Mouse (Mus musculus): ENCODE measurements around the gene Slc25a39.
"Not testable (repeated sequence)": the region's sequence is repeated elsewhere in the genome, so short reads cannot be mapped to it uniquely, and the experiment has no call there.

The Slc25a39 gene

DNA sequence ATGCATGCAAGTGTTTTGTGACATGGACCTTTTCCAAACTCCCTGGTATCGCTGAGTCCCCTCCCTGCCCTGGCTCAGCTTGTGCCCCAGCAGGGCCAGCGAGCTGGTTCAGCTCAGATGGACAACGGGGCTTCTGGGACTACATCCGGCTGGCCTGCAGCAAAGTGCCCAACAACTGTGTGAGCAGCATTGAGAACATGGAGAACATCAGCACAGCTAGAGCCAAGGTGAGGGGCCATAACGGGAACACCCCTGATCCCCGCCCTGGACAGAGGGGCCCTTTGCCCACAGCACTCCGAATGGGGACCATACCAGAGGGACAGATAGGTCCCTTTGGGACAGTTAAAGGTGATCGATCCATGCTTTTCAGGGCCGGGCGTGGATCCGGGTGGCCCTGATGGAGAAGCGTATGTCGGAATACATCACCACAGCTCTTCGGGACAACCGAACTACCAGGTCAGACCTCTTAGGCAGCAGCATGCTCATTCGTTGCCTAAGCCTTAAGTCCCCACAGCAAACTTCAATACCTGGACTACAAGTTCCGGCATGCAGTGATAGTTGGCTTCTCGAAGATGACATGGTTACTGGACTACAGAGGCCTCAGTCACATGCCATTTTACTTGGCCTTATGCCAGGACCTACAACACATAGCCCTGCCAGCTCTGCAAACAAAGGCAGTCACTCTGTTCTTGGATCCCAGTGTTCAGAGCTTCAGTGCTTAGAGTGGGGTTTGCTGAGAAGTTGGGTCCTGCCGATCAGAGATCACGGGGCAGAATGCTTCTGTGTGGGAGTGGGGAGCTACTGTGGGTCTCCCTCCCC is 9.5 kb downstream of the Slc25a39 start:
- in situ Hi-C loops (cut with MboI; ENCODE audit: low sequenced_read_pairs): no loop called here

DNA sequence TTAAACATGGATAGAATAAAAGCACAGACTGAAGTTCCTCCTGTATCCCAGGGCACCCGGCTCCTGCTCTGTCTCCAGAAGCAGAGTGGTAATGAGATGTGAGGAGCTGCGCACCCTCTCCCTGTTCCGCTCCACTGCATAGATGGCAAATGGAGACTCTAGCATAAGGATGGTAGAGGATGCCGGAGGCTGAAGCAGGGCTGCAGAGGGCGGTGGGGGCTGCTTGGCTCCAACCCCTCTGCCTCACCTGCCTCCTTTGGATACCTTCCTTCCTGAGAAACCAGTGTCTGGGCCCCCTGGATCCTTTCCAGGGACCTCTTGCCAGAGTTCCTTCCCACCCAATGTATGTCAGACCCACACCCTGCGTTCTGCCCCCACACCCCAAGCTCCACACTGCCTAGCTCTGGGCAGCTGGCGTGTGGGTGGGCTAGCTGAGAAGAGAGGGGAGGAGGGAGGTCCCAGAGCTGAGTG is 11.0 kb downstream of the Slc25a39 start:
- in situ Hi-C loops (cut with MboI; ENCODE audit: low sequenced_read_pairs): no loop called here

- in situ Hi-C loops (cut with MboI; ENCODE audit: low sequenced_read_pairs): no loop called here
Measured at GRCm38 (mm10) chr11:102396263-102396662, 11.5 kb downstream of the Slc25a39 start.

DNA sequence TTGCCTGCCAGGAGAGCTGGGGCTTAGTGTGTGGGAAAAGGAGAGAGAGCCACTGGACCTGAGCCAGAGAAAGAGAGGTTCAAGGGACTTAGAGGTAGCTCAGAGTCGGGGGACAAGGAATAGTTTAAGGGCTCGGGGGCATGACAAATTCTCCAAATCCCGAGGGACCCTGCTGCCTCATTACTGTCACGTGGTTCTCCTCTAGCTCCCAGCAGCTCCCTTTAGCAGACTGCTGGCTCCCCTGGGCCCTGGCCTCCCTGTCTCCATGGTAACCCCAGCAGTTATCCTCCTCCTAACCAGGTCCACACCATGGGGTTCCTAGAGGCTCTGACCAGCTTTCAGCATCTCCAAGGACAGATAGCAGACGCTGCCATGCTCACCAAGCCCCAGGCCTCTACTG is 12.5 kb downstream of the Slc25a39 start:
- in situ Hi-C loops (cut with MboI; ENCODE audit: low sequenced_read_pairs): no loop called here

- in situ Hi-C loops (cut with MboI; ENCODE audit: low sequenced_read_pairs): no loop called here
Measured at GRCm38 (mm10) chr11:102394421-102395124, 13.2 kb downstream of the Slc25a39 start.

GRCm38 (mm10) chr11:102393719-102394420 is 13.9 kb downstream of the Slc25a39 start:
- in situ Hi-C loops (cut with MboI; ENCODE audit: low sequenced_read_pairs): no loop called here

DNA sequence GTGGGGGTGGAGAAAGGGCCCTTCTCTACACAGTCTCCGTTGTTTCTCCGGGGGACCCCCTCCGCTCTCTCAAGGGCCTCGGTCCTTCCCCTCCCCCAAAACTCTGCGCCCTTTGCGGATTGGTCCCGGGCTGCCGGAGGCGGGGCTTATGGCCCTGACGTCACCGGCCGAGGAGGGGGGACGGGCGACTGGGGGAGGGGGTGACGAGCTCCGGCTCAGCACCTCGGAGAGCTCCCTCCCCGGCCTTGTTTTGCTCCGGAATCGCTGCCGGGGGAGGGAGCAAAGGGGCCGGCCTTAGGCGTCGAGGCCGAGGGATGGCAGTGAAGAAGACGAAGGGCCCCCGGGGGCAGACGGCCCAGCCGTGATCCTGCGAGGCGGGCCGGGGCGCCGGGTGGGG is 14.5 kb downstream of the Slc25a39 start, which contains the start of gene Rundc3a:
Gene Rundc3a (plus strand): TSS at position 166 of the 397 bp plus-strand sequence.
- in situ Hi-C loops (cut with MboI; ENCODE audit: low sequenced_read_pairs): no loop called here

DNA sequence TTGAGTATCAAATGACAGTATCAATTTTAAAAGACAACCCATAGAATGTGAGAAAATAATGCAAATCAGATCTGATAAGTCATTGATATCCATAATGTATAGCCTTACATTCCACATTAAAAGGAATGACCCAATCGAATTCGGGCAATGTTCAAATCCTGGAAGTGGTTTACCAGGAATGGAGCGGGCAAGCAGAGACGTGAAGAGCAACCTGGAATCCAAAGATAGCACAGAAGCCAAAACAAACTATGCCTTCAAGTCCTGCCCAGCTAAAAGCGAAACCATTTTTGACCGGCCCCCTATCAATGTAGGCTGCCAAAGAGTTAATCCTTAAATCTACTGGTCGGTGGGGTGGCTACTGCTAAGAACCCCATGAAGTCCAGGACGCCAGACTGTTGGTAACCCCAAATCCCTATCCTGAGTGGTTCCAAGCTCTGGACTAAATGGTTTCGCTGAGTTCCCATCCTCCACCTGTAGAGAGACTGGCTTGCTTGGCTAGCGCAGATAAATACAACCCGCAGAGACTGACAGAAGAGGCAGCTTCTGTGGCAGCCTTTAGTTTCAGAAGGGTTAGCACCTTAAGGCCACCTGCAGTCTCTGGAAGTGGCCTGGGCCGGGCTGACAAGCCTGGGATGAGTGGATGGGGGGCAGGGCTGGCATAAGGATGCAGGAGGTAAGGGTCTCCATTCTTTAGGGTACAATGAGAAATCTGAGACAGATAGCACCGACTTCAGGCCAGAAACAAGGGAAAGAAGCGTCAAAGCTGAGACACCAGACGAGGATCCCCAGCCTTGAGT is 15.1 kb downstream of the Slc25a39 start:
- in situ Hi-C loops (cut with MboI; ENCODE audit: low sequenced_read_pairs): no loop called here

DNA sequence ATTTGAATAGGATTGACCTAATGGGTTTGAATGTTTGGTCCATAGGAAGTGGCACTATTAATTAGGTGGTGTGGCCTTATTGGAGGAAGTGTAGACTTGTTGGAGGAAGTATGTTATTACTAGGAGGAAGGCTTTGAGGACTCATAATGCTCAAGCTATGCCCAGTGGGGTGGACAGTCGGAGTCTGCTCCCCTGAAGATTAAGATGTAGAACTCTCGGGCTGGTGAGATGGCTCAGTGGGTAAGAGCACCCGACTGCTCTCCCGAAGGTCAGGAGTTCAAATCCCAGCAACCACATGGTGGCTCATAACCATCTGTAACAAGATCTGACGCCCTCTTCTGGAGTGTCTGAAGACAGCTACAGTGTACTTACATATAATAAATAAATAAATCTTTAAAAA is 18.3 kb downstream of the Slc25a39 start:
- in situ Hi-C loops (cut with MboI; ENCODE audit: low sequenced_read_pairs): not testable (repeated sequence)

DNA sequence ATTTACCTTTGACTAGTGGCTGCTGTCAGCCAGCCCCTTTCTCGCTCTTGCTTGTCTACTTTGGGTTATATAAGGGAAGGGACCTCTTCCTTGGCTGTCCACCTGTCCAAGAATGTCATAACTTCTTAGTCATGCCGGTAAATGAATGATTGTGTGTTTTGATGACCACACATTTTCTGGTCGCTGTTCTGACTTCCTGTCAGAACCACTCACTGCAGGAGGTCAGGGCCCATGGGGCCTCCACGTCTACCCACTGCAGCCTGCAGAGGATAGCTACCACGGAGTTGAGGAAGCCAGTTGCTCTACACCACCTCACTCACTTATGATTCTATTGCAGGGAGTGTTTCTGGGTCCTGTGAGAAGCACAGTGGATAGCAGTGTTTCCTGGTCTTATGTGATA is 21.6 kb downstream of the Slc25a39 start:
- in situ Hi-C loops (cut with MboI; ENCODE audit: low sequenced_read_pairs): no loop called here

- in situ Hi-C loops (cut with MboI; ENCODE audit: low sequenced_read_pairs): no loop called here
Measured at GRCm38 (mm10) chr11:102385075-102385474, 22.7 kb downstream of the Slc25a39 start.

GRCm38 (mm10) chr11:102384418-102384817 is 23.3 kb downstream of the Slc25a39 start:
- in situ Hi-C loops (cut with MboI; ENCODE audit: low sequenced_read_pairs): no loop called here

- in situ Hi-C loops (cut with MboI; ENCODE audit: low sequenced_read_pairs): no loop called here
Measured at GRCm38 (mm10) chr11:102383365-102384136, 24.2 kb downstream of the Slc25a39 start.

GRCm38 (mm10) chr11:102382794-102383193 is 25.0 kb downstream of the Slc25a39 start:
- in situ Hi-C loops (cut with MboI; ENCODE audit: low sequenced_read_pairs): no loop called here

DNA sequence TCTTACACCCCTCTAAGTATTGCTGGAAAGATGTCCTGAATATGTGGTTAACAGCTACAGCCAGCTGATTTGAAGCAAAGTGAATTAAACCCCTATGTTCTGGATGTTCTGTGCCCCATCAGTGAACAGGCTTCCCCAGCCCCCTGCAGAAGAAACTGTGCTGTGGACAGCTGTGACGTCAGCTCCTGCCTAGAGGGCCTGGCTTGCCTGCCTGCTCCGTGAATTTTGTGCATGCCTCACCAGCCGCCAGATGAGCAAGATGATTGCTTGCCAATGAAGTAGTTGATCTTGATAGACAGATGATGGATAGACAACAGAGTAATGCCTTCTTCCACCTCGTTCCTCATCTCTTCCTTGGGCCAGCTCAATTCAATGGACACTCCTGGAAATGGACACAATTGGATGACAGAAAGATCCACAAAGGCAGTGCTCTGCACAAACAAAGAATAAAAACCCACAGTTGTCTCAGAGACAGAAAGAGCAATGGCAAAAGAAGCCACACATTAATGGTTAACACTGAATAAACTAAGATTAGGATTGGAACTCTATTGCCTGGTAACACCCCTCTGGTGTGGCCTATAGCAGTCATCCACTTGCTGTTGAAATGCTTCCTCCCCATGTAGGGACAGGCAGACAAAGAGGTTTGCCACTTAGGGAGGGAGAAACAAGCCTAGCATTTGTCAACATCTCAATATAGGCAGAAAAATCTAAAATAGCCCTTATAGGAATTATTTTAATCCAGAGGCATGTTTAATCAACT is 26.2 kb downstream of the Slc25a39 start:
- in situ Hi-C loops (cut with MboI; ENCODE audit: low sequenced_read_pairs): no loop called here

- in situ Hi-C loops (cut with MboI; ENCODE audit: low sequenced_read_pairs): no loop called here
Measured at GRCm38 (mm10) chr11:102380091-102380490, 27.7 kb downstream of the Slc25a39 start.

DNA sequence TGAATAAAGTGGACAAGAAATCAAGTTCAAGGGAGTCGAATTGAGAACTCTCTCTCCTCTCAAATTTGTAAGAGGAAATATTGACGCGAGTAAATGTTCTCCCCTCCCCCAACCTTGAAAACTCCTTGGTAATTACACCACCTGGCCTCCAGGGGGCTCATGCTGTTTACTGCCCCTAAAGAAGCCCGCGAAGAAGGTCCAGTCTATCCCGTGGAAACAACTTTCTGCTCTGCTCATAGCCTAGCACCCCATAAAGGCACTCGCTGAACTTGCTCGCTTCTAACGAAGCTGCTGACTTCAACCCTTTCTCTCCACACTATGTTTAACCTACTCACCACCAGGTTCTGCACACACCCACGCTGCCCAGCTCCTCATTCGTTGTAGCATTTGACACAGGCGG is 30.6 kb downstream of the Slc25a39 start:
- in situ Hi-C loops (cut with MboI; ENCODE audit: low sequenced_read_pairs): no loop called here

DNA sequence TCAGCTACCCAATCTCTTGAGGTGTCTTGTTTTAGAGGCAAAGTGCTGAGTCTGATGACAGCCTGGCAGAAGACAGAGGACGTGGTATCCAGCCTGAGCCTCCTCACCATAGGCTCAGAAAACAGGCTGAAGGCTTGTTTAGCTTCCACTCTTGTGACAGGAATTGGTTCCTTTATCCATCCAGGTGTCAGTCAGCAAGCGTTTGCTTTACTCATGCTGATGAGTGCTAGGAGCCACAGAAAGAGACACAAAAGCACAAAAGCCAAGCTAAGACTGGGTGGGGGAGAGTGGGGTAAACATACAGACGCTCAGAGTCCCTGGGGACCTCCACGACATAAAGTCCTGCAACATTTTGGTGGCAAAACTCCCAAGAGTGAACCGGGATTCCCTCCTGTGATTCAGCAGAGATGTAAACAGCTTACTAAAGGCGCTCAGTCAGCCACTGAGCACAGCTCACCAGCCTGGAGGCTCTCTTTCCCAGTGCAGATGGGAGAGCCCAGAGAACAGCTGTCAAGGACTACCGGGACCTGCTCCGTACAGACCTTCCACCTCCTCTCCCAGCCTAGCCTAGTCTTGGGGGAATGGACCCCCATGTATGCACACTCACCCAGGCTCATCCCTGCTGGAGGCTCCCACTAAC is 31.4 kb downstream of the Slc25a39 start:
- in situ Hi-C loops (cut with MboI; ENCODE audit: low sequenced_read_pairs): no loop called here
